Mouse (Mus musculus) retina, embryonic 14.5 days (tissue): ENCODE measurements around the gene Kdm5a.
A peak's percentile ranks its signal among the peaks of the same experiment; 100 is the strongest.

Experiments used
- DNase-seq: peaks from one replicate; pipeline ENCODE4 v3.0.0-alpha.2; 2015; ENCODE audit warnings: low spot score

Gene Kdm5a

GRCm38 (mm10) chr6:120363688-120364522, at the start of gene Kdm5a, which contains the start of gene Ccdc77:
Kdm5a (plus strand) TSS chr6:120364124.
Ccdc77 (minus strand) TSS chr6:120364374.
- peak; percentile 93 for DNase-seq

- DNase-seq: no peak
Observed at GRCm38 (mm10) chr6:120318303-120318940, 45.5 kb upstream of the Kdm5a start.

GRCm38 (mm10) chr6:120319129-120319528, 44.8 kb upstream of the Kdm5a start:
- DNase-seq: no peak

- DNase-seq: no peak
Observed at GRCm38 (mm10) chr6:120320369-120320768, 43.6 kb upstream of the Kdm5a start.

GRCm38 (mm10) chr6:120324295-120324927, 39.5 kb upstream of the Kdm5a start:
- DNase-seq: peak; percentile 90

- peak; percentile 7 for DNase-seq
Observed at GRCm38 (mm10) chr6:120332351-120332750, 31.6 kb upstream of the Kdm5a start.

- DNase-seq: no peak
Observed at GRCm38 (mm10) chr6:120343992-120344391, 19.9 kb upstream of the Kdm5a start.

GRCm38 (mm10) chr6:120349018-120349417, 14.9 kb upstream of the Kdm5a start:
- no peak for DNase-seq

- no peak for DNase-seq
Observed at GRCm38 (mm10) chr6:120356478-120356877, 7.4 kb upstream of the Kdm5a start.

GRCm38 (mm10) chr6:120356951-120357945, 6.7 kb upstream of the Kdm5a start:
- DNase-seq: peak; percentile 92

- no peak for DNase-seq
Observed at GRCm38 (mm10) chr6:120362124-120362523, 1.8 kb upstream of the Kdm5a start.

GRCm38 (mm10) chr6:120362774-120363687, 893 bp upstream of the Kdm5a start:
- DNase-seq: no peak

GRCm38 (mm10) chr6:120364523-120364905, 590 bp downstream of the Kdm5a start:
- no peak for DNase-seq

- DNase-seq: peak; percentile 17
Observed at GRCm38 (mm10) chr6:120365051-120365450, 1.1 kb downstream of the Kdm5a start.

- DNase-seq: no peak
Observed at GRCm38 (mm10) chr6:120376736-120377135, 12.8 kb downstream of the Kdm5a start.

- DNase-seq: no peak
Observed at GRCm38 (mm10) chr6:120390054-120390453, 26.1 kb downstream of the Kdm5a start.

- DNase-seq: no peak
Observed at GRCm38 (mm10) chr6:120392811-120393210, 28.9 kb downstream of the Kdm5a start.

- no peak for DNase-seq
Observed at GRCm38 (mm10) chr6:120395622-120396345, 31.9 kb downstream of the Kdm5a start.

GRCm38 (mm10) chr6:120403936-120404335, 40.0 kb downstream of the Kdm5a start:
- DNase-seq: no peak

GRCm38 (mm10) chr6:120438161-120438560, 74.2 kb downstream of the Kdm5a start:
- no peak for DNase-seq
